Mouse (Mus musculus): ENCODE measurements around the gene Nat9.

Gene Nat9

DNA sequence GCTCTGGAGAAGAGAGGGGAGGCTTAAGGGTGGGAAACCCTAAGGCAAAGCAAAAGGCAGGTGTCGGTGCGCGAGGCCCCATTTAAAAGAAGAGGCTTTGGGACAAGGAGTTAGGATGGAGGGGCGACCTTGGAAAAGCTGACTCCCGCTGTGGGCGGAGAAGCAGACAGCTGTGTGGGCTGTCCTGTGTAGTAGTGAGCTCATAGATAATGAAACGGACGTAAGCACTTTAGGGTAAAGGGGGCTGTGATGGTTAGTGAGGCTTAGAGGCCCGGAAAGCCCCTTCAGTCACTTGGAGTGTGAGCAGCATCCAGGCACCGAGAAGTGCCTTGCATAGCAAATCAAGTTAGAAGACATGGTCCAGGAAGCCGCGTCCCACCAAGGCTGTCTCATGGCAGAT is at the start of gene Nat9:
Gene Nat9, minus strand, starts transcription at position 167 of the 400 bp plus-strand sequence.
- no peak for DNase-seq (ENCODE audit: low spot score in 2 of 2)

DNA sequence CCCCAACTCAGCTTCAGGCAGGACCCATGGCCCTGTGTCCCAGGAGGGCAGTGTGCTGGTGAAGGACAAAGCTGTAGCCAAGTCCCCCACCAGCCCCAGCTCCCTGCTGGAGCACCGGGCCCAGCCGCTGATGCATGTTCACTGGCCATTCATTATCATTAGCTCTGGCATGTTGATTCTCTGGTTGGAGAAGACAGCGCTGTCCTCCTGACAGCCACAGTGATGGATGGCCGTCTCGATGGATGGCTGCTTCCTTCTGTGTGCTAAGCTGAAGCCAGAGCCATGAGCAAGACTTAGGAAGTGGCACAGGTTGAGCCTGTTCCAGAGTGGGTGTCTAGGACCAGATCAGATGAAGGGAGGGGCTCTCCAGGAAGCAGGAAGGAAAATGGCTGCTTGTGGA is 48.9 kb upstream of the Nat9 start:
- DNase-seq (ENCODE audit: low spot score in 2 of 2) = no peak

DNA sequence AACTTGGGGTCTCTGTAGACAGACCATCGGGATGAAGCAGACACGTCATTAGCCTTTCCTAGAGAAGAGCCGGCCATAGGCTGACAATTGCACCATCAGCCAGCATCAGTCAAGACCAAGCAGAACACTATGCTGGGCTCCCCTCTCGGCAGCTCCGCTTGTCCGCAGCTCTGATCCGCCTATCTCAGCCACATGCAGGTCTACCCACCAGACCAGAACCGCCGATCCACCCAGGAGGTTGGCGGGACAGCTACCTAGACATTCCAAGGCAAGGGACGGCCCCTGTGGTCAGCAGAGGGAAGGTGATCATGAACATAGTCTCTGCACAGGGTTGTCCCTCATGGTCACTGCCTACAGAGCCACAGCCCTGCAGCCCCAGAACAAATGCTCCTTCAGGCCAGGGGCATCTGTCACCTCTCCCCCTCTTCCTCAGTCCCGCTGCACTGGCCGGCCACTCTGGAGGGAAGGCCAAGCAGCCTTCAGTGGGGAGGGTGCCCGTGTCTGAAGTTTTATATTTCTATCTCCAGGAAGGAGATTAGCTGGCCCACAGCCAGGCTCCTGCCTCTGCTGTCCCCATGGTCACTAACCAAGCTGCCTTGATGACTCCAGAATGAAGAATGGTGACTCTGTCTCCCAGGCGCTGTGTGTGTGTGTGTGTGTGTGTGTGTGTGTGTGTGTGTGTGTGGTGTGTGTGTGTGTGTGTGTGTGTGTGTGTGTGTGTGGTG is 46.8 kb upstream of the Nat9 start:
- no peak for DNase-seq (ENCODE audit: low spot score in 2 of 2)

DNA sequence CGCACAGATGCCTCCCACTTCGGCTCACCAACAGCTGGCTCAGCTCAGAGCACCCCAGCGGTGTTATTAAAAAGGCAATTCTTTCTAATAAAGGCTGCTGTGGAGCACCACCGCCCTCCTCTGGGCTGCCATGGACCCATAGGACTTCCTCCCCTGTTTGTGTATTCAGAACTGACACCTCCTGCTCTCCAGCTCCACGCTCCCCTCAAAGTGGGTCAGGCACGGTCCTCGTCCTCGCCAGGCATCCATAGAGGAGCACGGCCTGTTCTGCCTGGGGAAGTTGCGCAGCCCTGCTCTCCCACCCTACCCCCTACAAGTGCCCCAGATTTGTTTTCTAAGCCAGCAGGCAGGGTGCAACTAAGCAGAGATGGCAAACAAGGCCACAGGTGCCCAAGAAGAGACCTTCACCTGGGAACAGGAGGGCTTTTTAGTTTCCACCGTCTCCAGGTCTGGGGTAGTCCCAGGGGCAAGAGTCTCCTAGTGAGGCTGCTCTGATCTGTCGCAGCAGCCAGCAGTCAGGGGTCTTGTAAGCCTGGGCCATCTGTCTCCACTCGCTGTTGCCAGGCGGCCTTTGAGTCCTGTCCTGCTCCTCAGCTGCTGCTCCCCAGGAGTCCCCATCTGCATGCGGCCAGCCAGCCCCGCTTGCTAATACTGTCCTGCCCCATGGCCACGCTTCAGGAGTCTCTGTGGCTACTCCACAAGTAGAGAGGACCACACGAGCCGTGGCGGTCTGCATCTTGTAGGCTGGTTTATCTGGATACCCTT is 46.0 kb upstream of the Nat9 start:
- DNase-seq (ENCODE audit: low spot score in 2 of 2) = no peak

DNA sequence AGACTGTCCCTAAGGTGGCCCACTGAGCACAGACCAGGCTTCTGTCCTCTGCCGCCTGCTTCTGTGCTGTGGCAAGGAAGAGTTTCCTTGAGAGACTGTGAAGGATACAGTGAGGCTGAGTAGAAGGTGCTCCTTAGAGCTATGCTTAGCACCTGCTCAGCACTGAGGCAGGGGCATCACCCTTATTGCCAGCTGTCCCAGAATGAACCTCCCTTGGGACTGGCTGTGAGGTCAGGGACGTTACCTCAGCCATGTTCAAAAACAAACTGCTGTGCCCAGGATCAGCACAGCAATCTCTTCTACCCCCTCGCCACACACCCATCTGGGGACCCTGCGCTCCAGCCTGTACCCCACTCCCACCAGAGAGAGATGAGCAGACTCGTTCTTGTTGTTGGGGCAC is 45.2 kb upstream of the Nat9 start:
- no peak for DNase-seq (ENCODE audit: low spot score in 2 of 2)

DNA sequence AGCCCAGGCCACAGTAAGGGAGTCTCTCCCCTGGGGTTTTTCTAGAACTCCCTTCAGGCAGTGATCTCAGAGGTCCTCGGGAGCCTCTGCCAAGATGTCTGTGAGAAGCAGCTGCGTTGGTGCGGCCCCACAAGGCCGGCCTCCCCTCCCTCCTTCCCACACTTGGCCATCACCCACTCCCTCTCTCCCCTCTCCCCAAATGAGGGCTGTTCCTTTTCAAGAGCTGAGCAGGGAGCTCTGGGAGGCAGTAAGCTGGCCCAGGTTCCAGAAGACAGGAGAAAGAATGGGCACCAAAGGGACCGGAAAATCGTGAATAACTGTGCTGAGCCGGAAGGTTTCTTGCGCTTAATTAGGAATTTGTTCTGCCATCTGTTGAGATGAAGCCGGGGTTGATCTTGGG is 44.3 kb upstream of the Nat9 start:
- DNase-seq (ENCODE audit: low spot score in 2 of 2) = no peak

DNA sequence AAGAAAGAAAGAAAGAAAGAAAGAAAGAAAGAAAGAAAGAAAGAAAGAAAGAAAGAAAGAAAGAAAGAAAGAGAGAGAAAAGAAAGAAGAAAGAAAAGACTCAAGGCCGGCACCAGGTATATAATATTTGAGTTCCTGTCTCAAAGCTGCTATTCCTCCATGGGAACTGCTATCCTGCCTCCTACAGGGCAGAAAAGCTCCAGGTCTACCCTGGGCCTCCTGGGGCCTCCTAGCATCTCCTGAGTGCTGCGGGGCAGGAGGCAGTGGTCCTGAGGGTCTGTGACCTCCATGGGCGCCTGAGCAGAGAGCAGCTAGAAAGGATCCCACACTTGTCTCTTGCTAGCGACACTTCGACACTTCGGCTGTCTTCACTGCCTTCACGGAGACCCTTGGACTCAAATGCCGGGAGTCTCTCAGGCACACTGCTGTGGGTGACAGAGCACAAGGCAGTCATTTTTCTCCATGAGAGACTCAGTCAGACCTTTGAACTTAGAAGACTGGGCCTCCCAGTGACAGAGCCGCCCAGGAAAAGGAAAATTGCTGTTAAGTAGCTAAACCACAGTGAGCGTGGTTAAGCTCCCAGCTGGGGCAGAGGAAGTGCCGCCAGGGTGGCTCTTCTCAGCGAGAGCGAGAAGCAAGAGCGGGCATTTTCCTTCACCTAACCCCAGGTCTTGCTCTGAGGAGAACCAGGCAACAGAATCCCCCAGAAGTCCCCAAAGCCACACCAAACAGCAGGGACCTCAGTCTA is 43.7 kb upstream of the Nat9 start:
- DNase-seq (ENCODE audit: low spot score in 2 of 2) = peak in 1 of 2 experiments; percentile 30

DNA sequence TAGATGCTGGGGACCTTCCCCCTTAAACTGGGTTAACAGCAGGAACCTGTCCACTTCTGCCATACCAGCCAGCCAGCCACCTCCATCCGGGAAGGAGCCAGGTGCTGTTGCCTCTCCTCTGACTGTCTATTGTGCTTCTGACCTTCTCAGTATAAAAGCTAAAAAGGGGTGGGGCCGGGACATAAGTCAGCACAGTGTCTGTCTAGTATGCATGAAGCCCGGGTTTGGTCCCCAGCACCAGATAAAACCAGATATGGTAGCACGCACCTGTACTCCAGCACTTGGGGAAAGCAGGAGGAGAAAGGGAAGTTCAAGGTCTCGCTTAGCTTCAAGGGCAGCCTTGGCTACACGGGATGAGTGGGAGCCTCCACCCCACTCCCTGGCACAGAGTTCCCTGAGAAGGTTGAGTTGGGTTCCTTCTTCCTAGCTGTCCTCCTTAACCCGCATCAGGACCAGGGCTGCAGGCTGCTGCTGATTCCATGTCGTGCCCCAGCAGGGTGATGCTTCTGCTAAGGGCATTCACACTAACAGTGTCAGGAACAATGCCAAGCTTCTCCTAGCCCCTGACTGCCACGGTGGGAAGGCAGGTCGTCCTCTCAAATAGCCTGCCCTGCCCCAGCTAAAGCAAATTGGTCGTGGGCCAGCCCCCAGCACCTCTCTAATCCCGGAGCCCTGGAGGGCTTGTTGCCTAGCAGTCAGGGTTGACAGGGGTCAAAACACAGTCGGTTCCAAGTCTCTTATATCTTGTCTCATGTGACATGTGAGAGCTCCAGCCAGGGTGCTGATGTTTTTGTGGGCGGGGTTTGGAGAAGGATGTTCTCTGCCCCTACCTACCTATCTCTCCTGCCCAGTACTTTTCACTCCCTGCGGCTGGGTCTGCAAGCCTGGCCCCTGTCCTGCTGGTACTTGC is 41.6 kb upstream of the Nat9 start:
- DNase-seq (ENCODE audit: low spot score in 2 of 2) = no peak

DNA sequence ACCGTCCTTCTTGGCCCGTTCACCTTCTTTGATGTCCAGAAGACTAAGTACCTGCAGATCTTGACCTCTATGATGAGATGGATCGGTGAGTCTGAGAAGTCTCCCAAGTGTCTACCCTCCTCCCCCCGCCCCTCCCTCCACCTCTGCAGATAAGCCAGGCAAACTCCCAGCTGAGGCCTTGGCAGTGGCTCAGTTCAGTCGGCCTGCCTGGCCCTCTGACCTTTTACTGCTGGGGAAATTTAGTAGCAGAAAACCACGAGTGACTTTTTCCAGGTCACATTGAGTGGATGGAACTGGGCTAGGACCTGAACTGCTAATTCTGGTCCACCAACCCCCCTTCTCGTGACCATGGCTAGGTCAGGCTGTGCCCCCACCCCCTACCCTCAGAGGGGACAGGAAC is 40.8 kb upstream of the Nat9 start:
- DNase-seq (ENCODE audit: low spot score in 2 of 2) = no peak

DNA sequence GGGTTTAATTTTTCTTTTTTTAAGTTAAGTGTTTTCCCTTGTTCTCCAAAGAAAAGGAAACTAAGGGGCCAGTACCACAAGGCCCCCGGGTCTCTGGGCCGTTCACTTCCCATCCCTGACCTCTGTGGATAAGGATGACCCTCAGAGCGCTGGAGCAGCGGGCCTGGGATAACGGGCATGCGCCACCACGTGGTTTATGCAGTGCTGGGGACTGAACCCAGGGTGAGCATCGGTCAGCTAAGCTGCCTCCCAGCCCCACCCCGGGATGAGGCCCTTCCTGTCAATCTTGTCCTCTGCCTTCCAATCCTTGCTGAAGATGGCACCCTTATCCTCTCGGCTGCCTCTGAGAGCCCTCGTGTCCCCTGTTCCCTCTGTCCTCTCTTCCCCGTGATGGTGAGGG is 40.0 kb upstream of the Nat9 start:
- DNase-seq (ENCODE audit: low spot score in 2 of 2) = no peak

DNA sequence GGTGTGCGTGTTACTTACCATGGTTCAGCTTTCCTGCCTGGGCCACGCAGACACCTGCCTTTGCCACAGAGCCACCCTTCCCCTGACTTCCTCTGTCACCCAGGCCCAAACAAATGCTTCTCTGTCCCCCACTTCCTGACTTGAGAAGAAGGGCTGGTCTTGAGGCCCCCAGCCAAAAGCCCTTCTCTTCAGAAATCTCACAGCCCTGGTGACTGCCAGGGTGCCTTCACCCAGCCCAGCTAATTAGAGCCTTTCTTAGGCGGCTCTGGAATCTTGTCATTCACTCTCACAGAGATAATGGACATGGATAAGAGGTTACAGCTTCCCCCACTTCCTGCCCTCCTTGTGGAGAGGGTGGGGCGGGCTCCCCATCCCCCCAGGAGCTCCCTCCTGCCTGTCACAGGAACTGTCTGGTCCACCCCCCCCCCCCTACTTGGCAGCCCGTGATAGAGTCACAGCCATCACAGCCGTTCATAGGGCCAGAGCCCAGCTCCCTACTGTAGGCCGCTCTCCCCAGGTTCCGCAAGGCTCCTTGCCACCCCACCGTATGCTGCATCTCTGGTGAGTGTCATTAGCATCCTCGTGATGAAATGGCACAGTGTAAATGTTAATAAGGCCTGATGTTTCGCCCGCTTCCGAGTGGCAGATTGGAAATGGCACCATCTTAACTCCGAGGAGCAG is 39.3 kb upstream of the Nat9 start:
- DNase-seq (ENCODE audit: low spot score in 2 of 2) = no peak

DNA sequence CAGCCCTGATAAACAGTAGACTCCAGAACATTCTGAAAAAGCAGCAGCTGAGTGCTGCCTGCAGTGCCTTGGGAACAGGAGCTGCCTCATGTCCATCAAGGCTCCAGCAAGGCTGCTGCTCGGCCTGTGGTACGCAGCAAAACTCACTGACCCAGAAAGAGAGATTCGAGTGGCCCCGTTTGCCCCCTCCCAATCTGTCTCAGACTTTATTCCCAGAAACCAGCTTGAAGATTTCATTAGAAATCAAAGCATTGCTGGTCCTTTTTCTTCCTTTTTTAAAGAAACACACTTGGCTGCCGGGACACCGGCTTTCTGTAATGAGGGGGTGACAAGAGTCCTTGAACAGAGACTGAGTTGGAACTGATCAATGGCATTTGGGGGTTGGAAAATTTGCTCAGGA is 37.6 kb upstream of the Nat9 start:
- DNase-seq (ENCODE audit: low spot score in 2 of 2) = no peak

DNA sequence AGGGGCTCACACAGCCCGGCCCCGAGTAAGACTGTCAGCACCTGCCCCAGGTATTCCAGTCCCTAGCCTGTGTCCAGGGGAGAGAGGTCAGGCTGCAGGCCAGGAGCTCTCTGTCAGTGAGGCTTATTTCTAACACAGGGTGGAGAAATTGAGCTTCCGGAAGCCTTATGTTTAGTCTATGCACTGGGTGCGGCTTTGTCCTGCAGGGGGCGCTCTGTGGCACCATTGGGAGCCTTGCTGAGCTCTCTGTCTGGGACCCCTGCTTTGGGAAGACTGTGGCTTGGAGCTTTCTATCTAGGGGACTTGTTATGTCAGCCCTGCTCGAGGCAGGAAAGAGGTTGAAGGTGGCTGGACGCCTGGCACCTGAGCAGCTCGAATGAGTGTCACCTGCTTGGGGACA is 37.2 kb upstream of the Nat9 start:
- peak; percentile 54 to 87 for DNase-seq (ENCODE audit: low spot score in 2 of 2)

DNA sequence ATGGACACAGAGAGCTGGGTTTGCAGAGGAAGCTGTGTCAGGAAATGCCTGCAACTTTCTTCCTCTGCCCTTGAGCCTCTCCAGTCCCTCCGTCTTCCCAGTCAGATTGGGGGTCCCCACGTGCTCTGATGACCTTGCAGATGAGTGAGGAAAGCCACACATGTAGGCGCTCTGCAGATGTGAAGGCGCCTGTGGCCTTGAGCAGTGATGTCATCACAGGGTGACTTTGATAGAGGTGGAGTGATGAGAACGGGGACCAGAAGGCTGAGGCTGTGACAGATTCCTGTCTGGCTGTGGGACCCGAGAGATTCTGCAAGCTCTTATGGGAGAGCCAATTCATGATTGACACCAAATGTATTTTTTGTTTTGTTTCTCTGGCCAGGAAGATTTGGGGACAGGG is 36.2 kb upstream of the Nat9 start:
- no peak for DNase-seq (ENCODE audit: low spot score in 2 of 2)

DNA sequence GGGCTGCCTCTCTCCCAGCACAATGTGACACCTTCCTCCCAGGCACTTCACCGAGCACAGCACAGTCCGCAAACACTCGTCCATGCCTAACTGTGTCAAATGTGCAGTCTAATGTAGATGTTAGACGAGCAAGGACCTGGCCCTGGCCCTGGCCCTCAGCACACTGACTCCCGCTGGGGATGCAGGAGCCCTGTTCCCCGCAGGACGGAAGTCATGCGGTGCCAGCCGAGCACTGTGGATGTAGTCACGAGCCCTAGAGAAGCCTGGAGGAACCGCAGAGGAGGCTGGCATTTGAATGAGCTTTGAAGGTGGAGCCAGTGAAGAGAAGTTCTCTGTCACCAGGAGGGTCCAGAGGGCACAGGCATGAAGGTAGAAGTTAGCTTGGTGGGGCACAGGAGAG is 35.8 kb upstream of the Nat9 start:
- DNase-seq (ENCODE audit: low spot score in 2 of 2) = no peak

DNA sequence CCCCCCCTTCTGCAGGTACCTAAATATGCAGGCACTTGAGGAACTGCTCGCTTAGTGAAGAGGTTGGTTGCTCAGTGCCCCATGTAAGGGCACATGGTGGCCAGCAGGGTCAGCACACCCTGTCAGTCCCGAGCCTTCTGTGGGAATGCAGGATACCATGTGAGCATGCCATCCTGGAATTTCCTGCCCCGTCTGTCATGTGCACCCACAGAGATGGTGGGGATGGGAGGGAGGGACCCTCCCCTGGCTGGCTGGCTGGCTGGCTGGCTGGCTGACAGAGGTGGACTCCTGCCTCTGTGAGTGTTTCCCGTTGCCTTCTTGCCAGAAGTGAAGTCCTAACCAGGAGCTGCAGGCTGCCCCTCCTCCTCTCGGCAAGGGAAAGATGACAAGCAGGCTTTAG is 34.9 kb upstream of the Nat9 start:
- no peak for DNase-seq (ENCODE audit: low spot score in 2 of 2)

DNA sequence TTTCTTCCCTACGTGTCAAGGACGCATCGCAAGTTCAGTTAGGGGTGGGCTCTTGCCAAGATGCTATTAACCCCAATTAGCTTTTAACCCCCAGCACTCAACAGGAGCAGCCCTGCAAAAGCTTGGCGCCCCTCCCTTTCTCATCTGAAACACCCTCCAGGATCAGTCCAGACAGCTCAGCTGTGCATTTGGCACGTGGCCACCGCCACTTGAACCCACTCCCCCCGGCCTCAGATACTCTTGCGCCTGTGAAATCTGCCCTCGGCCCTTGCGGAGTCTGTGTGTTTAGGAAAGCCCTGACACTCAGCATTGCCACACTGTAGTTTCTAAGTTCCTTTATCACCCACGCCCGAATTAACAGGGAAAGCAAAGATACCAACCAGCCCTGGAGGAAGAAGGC is 34.4 kb upstream of the Nat9 start:
- DNase-seq (ENCODE audit: low spot score in 2 of 2) = peak in 1 of 2 experiments; percentile 29

DNA sequence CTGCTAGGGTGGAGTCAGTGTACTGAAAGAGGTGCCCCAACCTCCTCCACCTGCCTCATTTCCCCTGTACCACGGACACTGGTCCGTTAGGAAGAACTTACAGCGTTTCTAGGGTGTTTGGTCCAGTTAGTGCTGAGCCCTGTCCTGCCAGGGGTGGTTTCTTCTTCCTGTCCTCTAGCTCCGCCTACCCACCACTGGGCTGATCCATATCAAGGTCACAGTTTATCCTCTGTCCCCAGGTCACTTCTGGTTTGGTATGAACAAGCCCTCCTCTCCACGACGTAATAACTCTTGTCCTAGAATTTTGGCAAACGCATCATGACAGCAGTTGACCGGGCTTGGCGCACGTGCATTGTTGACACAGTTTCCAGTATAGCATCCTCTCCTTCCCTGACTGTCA is 32.0 kb upstream of the Nat9 start:
- no peak for DNase-seq (ENCODE audit: low spot score in 2 of 2)

DNA sequence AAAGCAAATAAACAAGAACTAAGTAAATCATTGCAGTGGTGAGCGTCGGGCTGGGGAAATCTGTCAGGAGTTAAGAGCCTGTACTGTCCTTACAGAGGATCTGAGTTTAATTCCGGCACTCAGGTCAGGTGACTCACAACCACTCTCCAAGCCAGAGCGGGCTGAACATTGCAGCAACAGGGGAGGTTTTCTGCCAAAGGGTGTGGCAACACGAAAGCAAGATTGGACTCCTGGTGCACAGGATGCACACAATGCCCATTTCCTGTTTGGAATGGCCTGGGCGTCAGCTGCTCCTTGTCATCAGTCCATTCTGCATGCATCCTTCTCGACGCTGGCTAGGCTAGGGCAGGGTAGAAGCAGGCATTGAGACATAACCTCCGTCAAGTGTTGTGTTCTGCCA is 31.6 kb upstream of the Nat9 start:
- DNase-seq (ENCODE audit: low spot score in 2 of 2) = no peak

DNA sequence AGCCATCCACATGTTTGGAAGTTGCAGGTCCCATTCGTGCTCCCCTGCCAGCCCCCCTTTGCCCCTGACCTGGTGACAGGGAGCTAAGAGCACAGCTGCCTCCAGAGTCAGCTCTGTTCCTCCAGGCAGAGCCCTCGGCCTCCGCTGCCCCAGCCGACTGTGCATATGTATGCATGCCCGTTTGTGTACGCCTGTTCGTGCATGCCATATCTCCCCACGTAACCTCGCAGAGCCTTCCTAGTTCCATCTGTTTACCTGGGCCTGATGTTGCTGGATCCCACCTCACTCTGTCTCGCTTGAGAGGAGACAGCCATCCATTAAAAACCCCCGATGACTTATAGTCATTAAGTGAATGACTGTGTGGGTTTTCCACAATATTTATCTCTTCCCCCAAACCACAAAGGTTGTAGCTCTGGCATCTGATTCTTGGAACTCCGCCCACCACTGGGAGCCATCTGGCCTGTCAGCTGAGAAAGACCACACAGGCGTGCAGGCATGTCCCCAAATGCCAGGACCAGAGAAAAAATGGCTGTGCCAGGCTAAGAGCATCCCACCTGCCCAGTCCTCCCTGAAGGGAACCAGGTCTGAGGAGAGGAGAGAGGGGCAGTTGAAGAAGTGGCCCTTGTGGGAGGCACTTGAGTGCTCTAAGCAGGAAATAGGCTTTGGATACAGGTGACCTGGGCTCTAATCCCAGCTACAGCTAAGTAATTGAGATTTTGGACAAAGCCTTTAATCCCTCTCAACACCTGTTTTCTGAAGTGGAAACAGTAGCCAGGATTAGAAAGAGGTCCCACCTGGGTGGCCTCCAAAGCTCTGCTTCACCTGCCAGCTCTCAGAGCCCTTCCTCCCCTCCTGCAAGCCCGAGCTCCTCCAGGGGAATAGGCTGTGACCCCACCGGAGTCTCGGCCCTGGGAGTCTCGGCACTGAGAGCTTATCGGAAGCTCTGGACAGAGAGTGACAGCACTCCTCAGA is 30.1 kb upstream of the Nat9 start:
- no peak for DNase-seq (ENCODE audit: low spot score in 2 of 2)

All from spleen, postnatal 4 days (tissue).